Mouse (Mus musculus) thymus, postnatal 36 days (tissue): ENCODE data around the gene Arsb.

Source experiments
- DNase-seq, 2 experiments: peaks; one replicate each; pipeline ENCODE4 v3.0.0; 2022; ENCODE audit warnings: mixed read lengths in 2 of 2

The Arsb gene

DNA sequence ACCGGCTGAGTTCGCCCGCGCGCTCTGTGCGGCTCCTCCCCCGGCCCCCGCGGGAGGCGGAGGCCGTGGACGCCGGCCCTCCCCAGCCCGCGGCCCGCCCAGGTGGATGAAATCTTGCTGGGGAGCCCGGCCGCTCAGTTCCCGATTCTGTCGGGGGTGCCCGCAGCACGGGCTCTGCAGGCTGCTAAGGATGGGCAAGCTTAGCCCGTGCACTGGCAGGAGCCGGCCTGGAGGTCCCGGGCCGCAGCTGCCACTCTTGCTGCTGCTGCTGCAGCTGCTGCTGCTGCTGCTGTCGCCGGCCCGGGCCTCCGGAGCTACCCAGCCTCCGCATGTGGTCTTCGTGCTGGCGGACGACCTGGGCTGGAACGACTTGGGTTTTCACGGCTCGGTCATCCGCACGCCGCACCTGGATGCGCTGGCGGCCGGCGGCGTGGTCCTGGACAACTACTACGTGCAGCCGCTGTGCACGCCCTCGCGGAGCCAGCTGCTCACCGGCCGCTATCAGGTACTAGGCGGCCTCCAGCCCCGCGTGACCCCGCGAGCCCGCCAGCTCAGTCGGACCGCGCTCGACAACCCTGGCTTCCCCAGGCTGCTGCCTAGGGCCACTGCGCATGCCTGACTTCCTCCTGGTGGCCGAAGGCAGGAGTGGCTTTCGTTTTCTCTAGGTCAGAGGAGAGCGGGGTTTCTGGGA is at the start of gene Arsb:
TSS of gene Arsb (plus strand) at position 43 of the 691 bp plus-strand sequence.
- DNase-seq: peak; percentile 67 to 70

DNA sequence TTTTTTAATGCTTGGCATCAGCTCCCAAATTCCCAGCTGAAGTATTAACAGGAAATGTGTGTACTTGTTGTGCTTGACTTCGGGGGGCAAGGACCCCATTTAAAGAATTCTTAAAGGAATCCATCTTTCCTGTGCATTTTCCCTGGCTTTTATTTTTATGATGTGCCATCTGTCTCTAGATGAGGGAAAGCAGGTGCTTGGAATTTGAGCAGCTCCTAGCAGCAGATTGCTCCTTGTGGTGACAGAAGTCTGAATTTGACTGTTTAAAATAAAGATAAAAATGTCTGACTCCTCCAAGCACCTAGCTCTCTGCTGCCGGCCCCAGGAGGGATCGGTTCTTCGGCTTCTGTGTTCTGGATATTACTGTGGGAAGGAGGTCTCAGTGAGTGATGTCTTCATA is 49.5 kb upstream of the Arsb start:
- DNase-seq: no peak

DNA sequence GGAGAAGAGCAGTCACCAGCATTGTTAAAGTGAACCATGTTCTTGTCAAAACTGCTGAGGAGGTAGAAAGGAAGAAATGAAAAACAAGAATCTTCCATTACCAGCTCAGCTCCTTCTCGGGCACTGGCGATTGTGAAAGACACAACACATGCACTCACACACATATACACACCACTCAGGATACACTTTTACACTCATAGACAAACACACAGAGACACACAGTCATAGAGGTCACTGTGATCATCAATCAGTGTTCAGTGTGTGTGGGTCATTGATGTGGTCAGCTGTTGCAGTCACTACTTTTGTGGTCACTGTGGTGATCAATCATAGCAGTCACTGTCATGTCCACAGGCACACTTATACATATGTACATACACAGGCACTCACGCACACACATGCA is 48.0 kb upstream of the Arsb start:
- DNase-seq: no peak

DNA sequence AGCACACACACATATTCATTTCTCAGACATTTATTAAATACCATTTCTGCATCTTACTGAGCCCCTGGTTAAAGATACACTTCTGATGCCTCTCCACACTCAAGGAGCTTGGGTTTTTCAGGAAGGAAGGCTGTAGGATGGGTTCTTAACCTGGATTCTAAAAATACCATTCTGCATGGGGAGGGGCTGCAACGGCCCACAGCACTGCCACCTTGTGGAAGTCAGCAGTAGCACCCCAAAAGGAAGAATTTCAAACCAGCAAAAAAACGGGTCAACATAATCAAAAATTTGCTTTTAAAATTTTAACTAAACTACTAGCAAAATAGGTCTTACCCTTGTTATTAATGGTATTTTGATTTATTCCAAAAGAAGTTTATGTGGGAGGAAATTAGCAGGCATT is 47.2 kb upstream of the Arsb start:
- no peak for DNase-seq

DNA sequence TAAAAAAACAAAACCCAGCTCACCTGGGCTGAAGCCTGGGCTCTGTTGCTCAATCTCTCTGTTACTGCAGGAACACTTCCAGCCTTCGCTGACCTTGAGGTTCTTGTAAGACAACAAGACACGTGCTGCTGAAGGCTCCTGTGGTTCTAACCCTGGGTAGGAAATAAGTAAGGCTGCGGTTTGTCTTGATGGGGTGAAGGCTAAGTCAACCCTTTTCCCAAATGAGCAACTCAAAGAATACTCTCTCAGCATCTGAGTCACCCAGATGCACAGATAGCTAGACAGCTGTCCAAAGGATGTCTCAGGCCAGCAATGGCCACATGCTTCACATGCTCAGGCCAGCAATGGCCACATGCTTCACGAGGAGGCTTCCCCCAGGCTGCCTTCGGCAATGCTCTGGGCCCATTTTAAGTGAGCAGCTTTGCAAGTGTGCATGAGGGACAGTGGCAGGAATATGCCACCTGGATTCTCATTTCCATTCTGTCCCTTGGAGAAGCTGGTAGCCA is 36.2 kb upstream of the Arsb start:
- no peak for DNase-seq

DNA sequence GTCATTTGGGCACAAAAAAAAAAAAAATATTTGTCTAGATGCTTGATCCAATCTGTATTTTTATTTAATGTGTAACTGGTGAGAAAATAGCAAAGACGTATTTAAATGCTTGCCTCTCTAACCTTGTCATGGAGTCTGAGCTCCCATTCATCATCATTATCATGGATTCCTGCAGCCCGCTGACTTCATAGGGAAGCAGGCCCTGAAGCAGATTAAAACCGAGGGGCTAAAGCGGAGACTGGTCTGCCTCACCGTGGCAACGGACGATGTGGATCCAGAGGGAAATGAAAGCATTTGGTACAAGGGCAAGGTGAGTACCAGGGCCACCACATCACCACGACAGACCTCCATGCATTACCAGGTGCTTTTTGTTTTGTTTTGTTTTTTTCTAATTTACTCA is 27.3 kb upstream of the Arsb start:
- no peak for DNase-seq

DNA sequence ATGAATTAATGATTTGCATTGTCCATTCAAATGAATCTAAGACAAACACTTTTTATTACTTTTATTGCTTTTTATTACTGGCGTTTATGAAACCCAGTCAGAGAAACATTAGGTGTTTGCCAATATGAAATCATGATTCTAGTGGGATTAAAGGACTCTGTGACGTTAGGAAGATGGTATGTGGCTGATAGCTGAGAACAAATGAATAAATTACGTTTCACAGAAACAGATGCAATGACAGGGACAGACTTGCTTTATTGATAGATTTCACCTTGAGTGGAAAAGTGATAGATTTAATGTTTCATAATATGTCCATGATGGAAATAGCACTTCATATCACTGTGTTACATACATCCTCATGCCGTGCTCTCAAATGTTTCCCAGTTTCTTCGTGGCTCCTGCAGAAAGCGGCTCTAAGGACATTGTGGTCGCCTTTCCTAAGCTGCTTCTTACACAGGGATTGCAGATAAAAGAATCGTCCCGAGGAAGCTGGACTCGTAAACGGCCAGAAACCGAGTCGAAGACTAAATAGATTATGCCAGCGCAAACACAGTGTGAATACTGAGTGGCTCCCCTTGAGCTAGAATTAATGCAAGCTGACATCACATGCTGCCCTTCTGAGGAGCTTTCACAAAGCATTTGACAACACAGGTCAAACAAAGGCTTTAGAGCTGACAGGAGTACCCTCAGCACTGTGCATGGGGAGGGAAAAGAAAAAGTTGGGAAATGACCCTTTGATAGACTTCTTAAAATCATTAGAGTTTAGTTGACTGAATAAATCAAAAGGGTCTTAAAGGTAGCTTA is 18.6 kb upstream of the Arsb start:
- DNase-seq: no peak

DNA sequence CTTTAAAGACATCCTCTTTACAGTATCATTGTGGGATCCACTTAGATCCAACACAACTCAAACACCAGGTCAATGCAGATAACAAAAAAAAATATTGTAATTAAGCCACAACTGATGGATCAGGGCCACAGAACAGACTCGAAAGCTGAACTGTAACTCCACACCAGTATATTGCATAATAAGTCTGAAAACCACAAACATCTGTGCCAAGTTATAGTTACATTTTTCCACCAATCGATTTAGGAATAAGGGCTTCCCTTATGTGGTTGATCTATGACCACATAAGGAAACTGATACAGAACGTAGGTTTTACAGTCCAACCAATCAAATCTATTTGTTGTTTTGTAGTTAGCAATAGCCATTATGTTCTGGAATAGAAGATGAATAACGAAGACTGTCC is 16.3 kb upstream of the Arsb start:
- no peak for DNase-seq

DNA sequence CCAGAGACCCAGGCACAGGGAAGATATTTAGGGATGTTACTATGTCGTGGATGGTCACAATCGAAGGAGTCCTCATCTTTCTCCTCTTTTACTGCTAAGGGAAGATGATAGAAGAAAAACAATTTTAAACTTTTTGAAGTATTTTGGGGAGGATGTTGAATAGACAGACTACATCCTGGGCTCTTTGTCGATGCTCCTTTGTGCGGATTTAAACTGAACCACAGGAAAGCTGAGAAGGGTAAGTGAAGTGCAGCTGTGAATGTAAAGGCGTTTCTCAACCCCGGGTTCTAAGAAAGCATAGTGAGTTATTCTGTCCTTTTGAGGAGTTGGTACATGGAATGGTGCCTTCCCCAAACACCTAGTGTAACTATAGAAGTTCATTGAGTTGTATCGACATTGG is 14.8 kb upstream of the Arsb start:
- DNase-seq: no peak

DNA sequence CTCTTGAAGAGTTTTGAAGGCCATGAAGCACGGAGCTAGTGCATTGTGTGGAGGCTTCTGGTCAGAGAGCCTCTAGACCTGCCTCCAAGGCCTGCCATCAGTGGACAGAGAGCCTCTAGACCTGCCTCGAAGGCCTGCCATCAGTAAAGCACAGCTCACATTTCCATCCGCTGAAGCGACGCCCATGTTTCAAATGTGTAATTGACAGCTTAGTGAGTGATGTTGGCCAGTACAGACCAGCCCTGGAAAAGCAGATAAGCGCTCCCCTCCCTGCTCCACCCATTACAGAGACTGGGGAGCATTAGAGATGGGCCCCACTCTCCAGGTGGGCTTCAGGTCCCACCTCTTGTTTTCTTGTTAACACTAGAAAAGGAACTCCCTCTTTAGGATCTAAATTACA is 13.9 kb upstream of the Arsb start:
- no peak for DNase-seq

DNA sequence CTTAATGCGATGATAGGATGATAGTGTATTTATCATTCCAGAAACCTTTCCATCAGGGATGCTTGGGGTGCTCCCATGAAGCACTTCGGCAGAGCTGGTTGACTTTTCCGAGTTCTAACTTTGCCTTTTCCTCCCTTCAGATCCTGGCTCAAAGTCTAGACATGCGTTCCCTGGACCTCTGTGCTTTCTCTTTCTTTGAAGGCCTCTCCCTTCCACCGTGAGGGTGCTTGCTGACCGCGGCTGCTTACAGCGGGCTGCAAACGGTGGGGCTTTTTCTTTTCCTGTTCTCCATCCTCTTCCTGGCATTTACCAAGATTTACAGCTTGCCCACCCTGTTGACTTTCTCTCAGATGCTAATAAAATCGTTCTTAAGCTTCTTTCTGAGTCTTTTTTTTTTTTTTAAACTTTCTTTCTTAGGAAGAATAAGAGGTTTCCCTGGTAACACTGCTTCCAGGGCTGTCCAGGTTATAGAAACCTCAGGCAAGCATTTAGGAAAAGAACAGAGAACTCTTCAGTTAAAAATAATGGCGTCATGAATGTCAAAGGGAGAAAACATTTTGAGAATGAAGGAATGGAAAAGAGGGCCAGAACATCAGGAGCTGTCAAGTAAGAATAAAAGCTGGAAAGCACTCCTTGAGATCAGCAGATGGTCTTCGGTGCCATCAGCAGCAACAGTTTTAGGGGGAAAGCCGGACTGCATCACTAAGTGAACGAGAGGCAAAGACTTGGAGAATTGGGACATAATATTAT is 13.1 kb upstream of the Arsb start:
- no peak for DNase-seq

DNA sequence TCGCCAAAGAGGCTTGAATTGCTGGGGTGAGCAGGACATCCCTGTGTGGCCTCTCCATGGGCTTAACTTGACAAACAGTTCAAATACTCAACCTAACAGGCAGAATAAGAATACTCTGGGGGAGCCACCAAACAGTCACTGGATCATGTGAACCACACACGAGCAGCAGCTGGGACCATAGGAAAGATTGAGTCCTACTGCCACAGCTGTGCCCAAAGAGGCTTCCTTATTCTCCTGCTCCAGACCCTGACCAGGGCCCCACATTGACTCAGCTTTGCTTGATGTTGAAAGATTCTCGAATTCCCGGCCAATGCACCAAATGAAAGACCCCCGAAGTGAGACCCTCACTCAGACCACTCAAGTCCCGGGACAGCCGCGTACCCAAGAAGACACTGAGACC is 9.6 kb upstream of the Arsb start:
- DNase-seq: no peak

DNA sequence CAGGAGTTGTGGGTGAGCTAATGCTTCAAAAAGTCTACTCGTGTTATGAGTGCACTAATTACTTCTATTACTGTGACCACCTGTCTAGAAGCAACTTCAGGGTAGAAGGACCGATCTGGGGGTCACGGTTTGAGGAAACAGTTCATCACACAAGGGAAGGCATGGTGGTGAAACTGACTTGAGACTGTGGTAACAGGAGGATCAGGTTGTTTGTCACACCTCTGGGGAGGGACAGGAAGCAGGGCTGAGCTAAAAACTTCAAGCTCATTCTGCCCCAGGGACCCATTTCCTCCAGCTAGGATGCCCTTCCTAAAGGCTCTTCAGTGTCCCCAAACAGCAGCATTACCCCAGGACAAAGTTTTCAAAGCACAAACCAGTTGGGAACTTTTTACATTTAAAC is 8.6 kb upstream of the Arsb start:
- DNase-seq: no peak

DNA sequence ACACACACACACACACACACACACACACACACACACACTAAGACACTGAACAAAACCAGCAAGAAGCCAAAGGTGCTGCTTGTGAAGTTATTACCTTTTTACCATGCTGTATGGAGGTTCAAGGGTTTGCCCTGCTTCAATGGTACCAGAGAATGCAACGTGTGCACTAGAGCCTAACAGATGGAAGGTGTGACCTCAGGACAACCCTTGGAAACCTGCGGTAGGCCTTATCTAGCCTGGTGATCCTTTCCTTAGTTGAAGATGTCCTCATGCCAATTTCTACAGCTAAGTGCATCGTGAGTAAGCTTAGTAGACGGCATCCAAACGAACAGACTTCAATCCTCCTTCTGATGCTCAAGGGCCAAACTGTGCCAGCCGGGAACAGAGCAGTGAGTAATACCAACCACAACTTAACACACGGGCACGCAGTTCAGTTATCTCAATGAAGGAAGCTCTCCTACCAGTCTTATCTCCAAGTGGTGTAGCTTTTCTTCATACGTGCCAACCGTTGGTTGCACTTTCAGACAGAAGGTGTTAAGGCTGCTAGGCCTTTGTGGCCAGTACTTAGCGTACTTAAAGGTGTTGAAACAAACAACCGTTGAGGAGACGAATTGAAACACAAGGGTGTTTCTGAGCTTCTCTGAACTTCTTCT is 7.0 kb upstream of the Arsb start:
- no peak for DNase-seq

DNA sequence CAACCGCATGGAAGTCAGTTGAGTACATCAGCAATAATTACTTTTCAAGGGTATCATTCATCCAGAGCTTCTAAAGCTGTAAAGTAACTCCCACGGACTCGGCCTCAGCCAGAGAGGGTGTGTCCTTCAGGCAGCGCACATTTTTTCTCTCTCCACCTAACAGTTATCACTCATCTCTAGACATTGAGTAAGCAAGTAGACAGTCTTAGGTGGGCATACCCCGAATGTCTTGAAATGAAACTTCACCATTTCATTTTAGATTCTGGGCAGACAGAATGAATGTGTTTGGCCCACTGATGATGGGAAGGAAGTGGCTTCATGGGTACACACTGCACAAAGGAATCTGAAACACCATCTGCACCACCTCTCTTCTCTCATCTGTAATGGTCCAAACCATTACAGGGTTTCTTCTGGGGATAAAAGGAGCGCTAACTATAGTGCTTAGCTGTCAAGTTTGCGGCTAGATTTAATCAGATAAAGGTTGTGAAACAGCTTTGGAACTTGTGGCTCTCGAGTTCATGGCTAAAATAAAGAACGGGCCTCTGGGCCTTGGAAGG is 321 bp upstream of the Arsb start:
- DNase-seq: no peak

DNA sequence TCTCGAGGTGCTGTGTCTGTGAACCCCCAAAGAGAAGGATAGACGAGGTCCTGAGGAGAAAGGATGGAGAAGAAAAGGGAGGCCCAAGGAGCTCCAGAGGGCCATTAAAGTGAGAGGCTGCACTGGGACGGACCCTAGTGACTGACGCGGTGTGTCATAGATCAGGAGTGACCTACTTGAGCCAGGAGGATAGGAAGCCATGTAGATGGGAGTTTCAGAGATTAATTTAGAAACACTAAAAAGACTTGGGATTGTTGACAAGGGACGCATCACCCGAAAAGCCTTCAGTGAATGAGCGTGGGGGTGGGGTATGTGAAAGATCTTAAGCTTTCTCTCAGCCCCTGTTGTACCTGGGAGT is 828 bp downstream of the Arsb start:
- no peak for DNase-seq

DNA sequence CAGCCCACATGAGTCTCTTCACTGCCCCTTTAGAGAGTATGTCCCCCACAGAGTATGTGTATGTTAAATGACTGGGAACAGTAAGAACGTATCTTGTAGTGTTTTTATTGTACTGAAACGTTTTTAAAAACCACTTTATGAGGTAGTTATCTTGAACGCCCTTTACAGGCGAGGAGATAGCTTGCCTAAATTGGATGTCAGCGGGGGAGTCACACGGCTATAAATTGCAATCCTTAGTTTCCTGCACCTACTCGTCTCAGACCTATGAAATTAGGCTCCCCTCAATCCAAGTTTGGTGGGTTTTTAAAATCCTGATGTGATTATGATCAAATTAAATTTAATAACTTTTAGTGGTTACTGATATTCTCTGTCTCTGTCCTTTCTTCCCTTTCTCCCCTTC is 1.4 kb downstream of the Arsb start:
- no peak for DNase-seq

DNA sequence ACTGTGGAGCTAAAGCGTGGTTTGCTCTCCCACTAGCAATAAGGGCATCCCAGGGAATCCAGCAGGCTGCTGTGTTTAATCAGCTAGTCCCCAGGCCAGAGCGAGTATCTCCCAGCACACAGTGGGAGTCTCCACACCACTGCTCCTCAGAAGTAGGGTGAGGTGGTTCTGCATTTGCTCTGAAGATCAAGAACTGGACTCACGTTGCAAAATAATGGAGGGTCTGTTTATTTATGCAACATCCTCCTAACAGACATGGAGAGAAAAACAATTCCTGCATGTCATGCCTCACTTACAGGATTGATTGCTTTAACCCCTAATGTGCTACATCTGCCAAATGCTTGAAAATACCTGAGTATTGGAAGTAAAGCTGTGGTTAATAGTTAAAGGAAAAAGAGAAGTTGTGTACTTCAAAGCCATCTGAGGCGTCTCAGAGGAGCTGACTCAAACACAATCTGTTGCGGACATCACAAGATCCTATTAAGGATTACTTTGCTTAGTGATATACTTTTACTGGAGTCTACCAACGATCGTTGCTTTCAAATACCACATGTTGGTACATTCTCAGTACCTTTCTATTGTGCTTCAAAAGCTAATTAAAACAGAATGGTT is 2.4 kb downstream of the Arsb start:
- DNase-seq: no peak

DNA sequence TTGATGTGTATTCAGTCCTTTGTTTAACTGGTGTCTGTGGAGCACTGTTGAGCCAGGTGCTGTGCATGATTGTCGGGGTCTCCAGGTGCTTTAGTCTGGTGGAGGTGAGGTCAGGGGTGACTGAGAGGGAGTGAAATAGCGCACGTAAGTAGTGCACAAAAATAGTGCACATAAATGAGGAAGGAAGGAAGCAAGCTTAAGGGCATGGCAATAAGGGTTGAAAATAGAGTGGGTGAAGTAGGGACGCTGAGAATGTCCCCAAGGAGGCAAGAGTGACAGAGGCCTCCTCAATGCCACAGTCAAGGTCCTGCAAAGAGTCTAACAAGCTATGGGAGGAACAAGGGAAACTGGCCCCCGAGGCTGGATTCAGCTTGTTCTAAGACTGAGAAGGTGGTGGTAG is 11.4 kb downstream of the Arsb start:
- DNase-seq: no peak

DNA sequence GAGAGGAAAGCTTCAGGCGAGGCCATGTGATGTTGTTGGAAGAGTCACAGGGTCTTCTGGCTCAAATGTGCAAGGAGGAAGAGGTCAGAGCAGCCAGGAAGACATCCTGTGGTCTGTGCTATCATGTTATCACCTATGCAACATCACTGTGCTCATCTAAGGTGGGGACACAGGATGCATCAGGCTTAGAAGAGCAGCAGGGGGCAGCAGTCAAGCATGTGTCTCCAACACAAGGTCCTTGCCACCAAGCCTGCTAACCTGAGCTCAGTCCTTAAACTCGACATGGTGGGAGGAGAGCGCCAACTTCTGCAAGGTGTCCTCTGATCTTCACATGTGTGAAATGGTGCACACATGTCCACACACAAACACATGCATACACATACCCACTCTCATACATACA is 13.9 kb downstream of the Arsb start:
- peak; percentile 23 to 24 for DNase-seq

DNA sequence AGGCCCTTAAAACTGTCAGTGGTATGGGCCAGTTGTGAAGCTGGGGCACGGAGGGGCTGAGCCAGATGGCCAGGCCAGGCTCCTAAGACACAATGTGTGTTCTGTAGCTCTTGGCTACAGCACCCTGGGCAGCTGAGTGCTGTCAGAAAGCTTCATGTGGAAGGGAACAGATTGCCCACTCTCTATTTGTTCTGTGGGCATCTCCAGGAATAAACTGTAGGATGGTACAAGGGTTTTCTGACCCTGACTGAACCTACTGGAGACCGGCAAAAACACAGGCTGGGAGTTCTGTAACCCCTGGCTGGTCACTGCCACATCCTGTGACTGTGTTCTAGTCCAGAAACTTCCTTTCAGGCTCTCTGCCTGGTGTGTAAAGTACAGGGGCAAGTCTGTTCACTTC is 14.6 kb downstream of the Arsb start:
- no peak for DNase-seq

DNA sequence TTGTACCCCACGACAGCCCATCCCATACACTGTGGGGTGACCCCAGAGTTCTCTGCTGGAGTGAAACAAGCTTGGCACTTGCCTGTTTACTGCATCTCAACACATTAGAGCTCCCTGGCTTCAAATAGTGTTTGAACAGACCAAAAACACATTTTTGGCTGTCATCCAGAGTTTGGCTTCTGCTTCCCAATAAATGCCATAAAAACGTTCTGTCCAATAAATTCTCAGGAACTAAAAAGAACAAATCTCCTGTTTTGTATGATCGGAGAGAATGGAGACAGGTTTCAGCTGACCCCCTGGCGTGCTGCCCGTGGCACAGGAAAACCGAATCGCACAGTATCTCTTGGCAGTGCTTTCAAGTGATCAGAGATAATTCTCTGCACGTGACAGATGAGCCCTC is 16.2 kb downstream of the Arsb start:
- no peak for DNase-seq
